Mouse (Mus musculus): Measurements from ENCODE around the gene Cort. TPM values are rescaled to one million over a fixed set of nuclear protein-coding genes. Genes with fewer than 3 reads are reported as not detected.
A peak's percentile ranks its signal among the peaks of the same experiment; 100 is the strongest.

The Cort gene
- polyA plus RNA-seq, 1 experiment from 2014 or later, result 0.53 TPM

DNA sequence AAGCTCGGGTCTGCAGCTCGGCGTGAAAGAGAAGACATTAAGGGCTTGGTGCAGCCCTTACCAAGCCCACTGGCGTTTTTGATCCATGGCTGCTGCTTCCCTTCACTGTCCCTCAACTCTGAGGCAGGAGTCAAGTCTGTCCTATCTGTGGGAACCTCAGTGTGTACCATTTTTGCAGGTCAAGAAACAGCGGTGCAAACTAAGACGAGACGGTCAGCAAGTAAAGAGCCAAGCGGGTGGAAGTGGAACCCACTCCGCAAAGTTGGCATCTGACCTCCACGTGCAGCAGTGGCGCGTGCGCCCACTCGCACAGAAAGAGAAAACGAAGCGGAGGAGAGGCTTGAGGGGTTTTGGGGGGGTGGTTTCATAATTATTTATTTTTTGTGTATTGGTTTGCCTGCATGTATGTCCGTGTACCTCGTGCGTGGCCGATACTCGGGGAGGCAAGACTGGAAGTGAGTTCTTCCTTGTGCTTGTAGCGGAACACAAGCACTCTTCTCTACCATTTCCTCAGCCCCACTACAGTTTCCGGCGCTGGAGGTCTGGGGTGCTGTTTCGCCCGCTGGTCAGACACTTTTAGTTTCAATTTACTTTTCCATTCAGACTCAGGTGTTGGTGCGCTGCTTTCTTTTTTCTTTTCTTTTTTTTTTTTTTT, 40.5 kb upstream of the Cort start:
- Histone ChIP-seq H3K4me1 (ENCODE audit: control insufficient read depth, insufficient read depth, low read length) (no peaks in the 10 kb centered on the region), H3K4me2 (ENCODE audit: low read depth, low read length) (peak overlapping the region; percentile 73), H3K4me3 (ENCODE audit: low read depth, low read length) (peak overlapping the region; percentile 88), H3K36me3 (ENCODE audit: control insufficient read depth, insufficient read depth, low read length) (peaks cover 26% of the 10 kb centered on the region), H3K9ac (ENCODE audit: low read depth, low read length) (peak overlapping the region; percentile 85), H3K27ac (replicated peaks; ENCODE audit: low read depth, low read length) (peak overlapping the region; percentile 76), H3K9me3 (ENCODE audit: control insufficient read depth, low read length) (no peaks in the 10 kb centered on the region), H3K27me3 (replicated peaks; ENCODE audit: control insufficient read depth, insufficient read depth, low read length) (no peaks in the 10 kb centered on the region)
- DNase-seq (ENCODE audit: low spot score) (no peak), ATAC-seq (ENCODE audit: low read depth) (peak; percentile 35)
- 0% methylated on average over 27 of the region's 27 CpGs for WGBS

DNA sequence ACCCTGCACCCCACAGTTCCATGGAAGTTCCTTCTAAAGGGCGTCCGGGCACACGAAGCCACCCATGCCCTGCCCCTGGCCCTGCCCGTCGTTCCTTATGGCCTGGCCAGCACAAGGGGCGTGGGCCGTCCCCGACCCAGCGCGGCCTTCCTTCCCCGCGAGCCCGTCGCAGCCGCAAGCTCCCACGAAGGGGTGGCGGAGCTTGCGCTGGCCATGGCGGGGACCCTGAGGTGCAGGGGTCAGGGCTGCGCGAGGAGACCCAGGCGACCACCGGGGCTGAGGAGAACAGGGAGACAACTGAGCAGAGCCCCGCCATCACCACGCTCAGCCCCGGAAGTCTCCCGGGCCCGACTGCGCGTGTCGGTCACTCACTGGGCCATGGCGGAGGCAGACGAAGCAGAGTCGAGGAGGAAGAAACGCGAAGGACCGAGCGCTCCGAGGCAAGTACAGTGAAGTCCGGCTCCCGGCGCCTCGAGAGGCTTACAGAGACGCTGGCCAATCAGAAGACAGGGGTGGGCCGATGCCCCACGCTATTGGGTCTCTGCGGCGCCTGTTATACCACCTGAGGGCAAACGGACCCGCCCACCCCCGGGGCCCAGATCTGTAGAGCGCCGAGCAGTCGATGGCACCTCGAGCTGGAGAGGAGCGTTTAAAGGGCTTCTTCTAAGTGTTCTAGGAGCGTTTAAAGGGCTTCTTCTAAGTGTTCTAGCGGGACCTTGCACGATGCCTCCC, 39.8 kb upstream of the Cort start, which contains the start of gene Pgd:
Gene Pgd (minus strand): TSS at position 557 of the 732 bp plus-strand sequence.
- Histone ChIP-seq H3K4me3 (ENCODE audit: low read depth, low read length) (peak within 1 kb of the TSS; percentile 88), H3K9ac (ENCODE audit: low read depth, low read length) (peak within 1 kb of the TSS; percentile 85), H3K27me3 (replicated peaks; ENCODE audit: control insufficient read depth, insufficient read depth, low read length) (no peaks in the 10 kb centered on the region), H3K36me3 (ENCODE audit: control insufficient read depth, insufficient read depth, low read length) (peaks cover 32% of the 10 kb centered on the region), H3K4me1 (ENCODE audit: control insufficient read depth, insufficient read depth, low read length) (no peaks in the 10 kb centered on the region), H3K9me3 (ENCODE audit: control insufficient read depth, low read length) (no peaks in the 10 kb centered on the region), H3K27ac (replicated peaks; ENCODE audit: low read depth, low read length) (peak within 1 kb of the TSS; percentile 80), H3K4me2 (ENCODE audit: low read depth, low read length) (peak within 1 kb of the TSS; percentile 73)
- ATAC-seq (ENCODE audit: low read depth), result peak; percentile 99
- peak; percentile 99 for DNase-seq (ENCODE audit: low spot score)
- 0% methylated on average over 27 of the region's 59 CpGs for WGBS

DNA sequence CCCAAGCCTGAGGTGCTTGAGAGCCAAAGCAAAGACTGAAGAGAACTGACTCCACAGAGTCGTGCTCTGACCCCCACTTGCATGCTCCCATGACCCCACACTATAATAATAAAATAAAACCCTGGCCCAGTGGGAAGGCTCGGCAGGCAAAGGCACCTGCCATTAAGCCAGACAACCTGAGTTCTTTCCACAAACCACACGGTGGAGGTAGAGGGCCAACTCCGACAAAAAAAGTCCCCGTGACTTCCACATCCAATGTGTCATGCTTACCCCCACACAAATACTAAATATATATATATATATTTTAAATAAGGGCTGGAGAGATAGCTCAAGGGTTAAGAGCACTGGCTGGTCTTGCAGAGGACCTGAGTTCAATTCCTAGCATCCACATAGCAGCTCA, 37.6 kb upstream of the Cort start:
- WGBS, result 55% methylated on average over 5 of the region's 5 CpGs
- H3K9ac ChIP-seq (ENCODE audit: low read depth, low read length), result no peak overlapping the region

DNA sequence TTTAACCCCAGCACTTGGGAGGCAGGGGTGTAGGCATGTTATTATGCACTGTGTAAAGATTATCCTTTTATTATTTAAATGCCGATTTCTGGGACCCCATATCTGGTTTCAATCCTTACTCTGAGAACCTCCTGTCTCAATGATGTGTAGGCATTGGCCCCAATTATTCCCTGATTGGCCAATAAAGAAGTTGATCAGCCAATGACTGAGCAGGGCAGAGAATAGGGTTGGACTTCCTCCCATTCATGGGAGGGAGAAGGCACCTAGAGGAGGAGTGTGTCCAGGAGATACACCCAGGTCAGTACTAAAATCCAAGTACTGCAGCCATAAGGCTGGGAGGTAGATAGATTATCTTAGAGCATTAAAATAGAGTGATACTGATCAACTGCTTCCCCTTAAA, 36.6 kb upstream of the Cort start:
- Histone ChIP-seq H3K9ac (ENCODE audit: low read depth, low read length) (no peak overlapping the region), H3K36me3 (ENCODE audit: control insufficient read depth, insufficient read depth, low read length) (peaks cover 62% of the 10 kb centered on the region), H3K27ac (replicated peaks; ENCODE audit: low read depth, low read length) (no peak overlapping the region), H3K9me3 (ENCODE audit: control insufficient read depth, low read length) (no peaks in the 10 kb centered on the region), H3K4me3 (ENCODE audit: low read depth, low read length) (no peak overlapping the region), H3K4me1 (ENCODE audit: control insufficient read depth, insufficient read depth, low read length) (no peaks in the 10 kb centered on the region), H3K27me3 (replicated peaks; ENCODE audit: control insufficient read depth, insufficient read depth, low read length) (no peaks in the 10 kb centered on the region), H3K4me2 (ENCODE audit: low read depth, low read length) (no peak overlapping the region)
- ATAC-seq (ENCODE audit: low read depth), result no peak
- no peak for DNase-seq (ENCODE audit: low spot score)
- 43% methylated on average over 1 of the region's 1 CpGs for WGBS

More for the DNA sequence above, 37.6 kb upstream of the Cort start:
- Histone ChIP-seq H3K27ac (replicated peaks; ENCODE audit: low read depth, low read length) (no peak overlapping the region), H3K36me3 (ENCODE audit: control insufficient read depth, insufficient read depth, low read length) (peaks cover 53% of the 10 kb centered on the region), H3K9me3 (ENCODE audit: control insufficient read depth, low read length) (no peaks in the 10 kb centered on the region), H3K4me1 (ENCODE audit: control insufficient read depth, insufficient read depth, low read length) (no peaks in the 10 kb centered on the region), H3K4me3 (ENCODE audit: low read depth, low read length) (no peak overlapping the region), H3K27me3 (replicated peaks; ENCODE audit: control insufficient read depth, insufficient read depth, low read length) (no peaks in the 10 kb centered on the region), H3K4me2 (ENCODE audit: low read depth, low read length) (no peak overlapping the region)
- DNase-seq (ENCODE audit: low spot score) (no peak), ATAC-seq (ENCODE audit: low read depth) (no peak)

DNA sequence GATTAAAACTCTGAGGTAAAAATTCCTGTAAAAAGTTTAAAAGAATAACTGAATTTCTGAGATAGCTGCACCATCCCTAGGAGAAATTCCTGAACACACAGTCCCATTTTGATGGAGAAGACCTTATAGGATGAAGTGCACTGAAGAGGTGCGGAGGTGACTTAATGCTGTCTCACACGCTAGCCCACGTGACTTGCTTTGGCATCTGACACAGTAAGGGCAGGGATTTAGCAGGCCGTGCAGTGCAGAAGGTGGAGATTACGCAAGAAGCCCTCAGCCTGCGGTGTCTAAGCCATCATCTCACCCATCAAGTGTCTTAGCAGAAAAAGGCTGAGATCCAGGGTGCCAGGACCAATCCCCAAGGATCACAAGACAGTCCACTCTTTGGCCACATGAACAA, 34.6 kb upstream of the Cort start:
- peaks cover 82% of the 10 kb centered on the region for H3K36me3 ChIP-seq (ENCODE audit: control insufficient read depth, insufficient read depth, low read length)
- 94% methylated on average over 6 of the region's 6 CpGs for WGBS

DNA sequence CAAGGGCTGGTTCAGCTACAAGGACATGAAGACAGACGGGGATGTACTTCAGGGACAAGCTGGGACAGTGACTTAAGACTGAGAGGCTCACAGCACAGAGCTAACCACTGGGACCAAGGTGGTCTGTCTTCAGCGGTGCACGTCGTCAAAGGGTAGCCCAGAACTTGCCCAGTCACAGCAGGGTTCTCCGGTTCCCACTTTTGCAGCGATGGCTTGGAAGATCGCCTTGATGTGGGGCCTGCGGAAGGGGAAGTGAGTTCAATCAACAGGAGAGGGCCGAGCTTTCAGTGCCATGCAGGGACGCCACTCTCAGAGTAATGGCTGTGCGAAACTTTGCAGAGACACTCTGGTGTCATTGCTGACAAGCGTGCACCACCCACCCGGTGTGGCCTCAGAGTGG, 33.3 kb upstream of the Cort start:
- ATAC-seq (ENCODE audit: low read depth) (no peak), DNase-seq (ENCODE audit: low spot score) (no peak)
- Histone ChIP-seq H3K36me3 (ENCODE audit: control insufficient read depth, insufficient read depth, low read length) (peaks cover 95% of the 10 kb centered on the region), H3K4me3 (ENCODE audit: low read depth, low read length) (no peak overlapping the region), H3K27ac (replicated peaks; ENCODE audit: low read depth, low read length) (no peak overlapping the region), H3K9ac (ENCODE audit: low read depth, low read length) (no peak overlapping the region), H3K4me1 (ENCODE audit: control insufficient read depth, insufficient read depth, low read length) (no peaks in the 10 kb centered on the region), H3K27me3 (replicated peaks; ENCODE audit: control insufficient read depth, insufficient read depth, low read length) (no peaks in the 10 kb centered on the region), H3K4me2 (ENCODE audit: low read depth, low read length) (no peak overlapping the region), H3K9me3 (ENCODE audit: control insufficient read depth, low read length) (no peaks in the 10 kb centered on the region)
- WGBS, result 86% methylated on average over 13 of the region's 13 CpGs

More for the DNA sequence above, 34.6 kb upstream of the Cort start:
- H3K4me1 ChIP-seq (ENCODE audit: control insufficient read depth, insufficient read depth, low read length), result no peaks in the 10 kb centered on the region
- H3K4me3 ChIP-seq (ENCODE audit: low read depth, low read length), result no peak overlapping the region
- H3K9ac ChIP-seq (ENCODE audit: low read depth, low read length), result no peak overlapping the region
- no peak overlapping the region for H3K27ac ChIP-seq (replicated peaks; ENCODE audit: low read depth, low read length)
- DNase-seq (ENCODE audit: low spot score) (no peak), ATAC-seq (ENCODE audit: low read depth) (no peak)
- no peaks in the 10 kb centered on the region for H3K27me3 ChIP-seq (replicated peaks; ENCODE audit: control insufficient read depth, insufficient read depth, low read length)
- H3K9me3 ChIP-seq (ENCODE audit: control insufficient read depth, low read length), result no peaks in the 10 kb centered on the region
- no peak overlapping the region for H3K4me2 ChIP-seq (ENCODE audit: low read depth, low read length)

DNA sequence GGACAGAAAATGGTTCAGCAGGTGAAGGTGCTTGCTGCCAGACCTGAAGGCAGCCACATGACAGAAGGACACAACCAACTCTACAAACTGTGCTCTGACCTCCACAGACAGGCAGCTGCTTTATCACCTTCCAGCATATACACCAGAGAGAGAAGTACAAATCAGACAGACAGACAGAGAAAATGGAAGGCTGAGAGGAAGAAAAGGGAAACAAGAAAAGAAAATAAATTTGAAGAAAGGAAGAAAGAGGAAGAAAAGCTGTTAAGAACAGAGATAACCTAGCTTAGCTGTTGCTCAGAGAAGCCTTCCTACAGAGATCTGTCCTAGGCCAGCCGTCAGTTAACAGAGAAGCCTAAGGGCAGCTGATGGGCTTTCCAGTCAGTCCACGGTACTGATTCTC, 32.6 kb upstream of the Cort start:
- Histone ChIP-seq H3K4me2 (ENCODE audit: low read depth, low read length) (no peak overlapping the region), H3K27ac (replicated peaks; ENCODE audit: low read depth, low read length) (no peak overlapping the region), H3K36me3 (ENCODE audit: control insufficient read depth, insufficient read depth, low read length) (peaks cover 97% of the 10 kb centered on the region), H3K9me3 (ENCODE audit: control insufficient read depth, low read length) (no peaks in the 10 kb centered on the region), H3K9ac (ENCODE audit: low read depth, low read length) (no peak overlapping the region), H3K27me3 (replicated peaks; ENCODE audit: control insufficient read depth, insufficient read depth, low read length) (no peaks in the 10 kb centered on the region), H3K4me3 (ENCODE audit: low read depth, low read length) (no peak overlapping the region), H3K4me1 (ENCODE audit: control insufficient read depth, insufficient read depth, low read length) (no peaks in the 10 kb centered on the region)
- DNase-seq (ENCODE audit: low spot score), result no peak
- ATAC-seq (ENCODE audit: low read depth), result no peak
- 90% methylated on average over 2 of the region's 2 CpGs for WGBS

DNA sequence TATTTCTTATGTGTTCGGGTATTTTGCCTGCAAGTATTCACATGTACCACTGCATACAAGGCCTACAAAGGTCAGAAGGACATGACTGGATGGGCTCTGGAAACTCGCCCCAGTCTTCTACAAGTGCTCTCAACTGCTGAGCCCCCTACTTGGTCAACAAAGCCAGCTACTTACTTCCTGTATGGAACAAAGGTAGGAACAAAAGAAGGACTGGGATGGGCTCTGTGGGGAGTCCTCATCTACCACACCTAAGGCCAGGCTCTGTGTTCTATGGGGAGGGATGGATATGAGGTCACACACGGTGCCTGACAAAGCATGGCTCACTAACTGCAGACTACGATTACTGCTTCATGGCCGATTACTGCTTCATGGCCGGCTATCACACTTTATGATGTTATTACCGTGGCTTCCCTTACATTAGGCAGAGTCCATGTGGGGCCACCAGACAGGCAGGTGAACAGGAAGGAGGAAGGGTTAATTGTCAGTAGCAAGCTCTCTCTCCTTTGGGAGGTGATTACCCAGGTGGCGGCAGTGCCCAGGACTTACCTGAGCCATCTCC, 30.9 kb upstream of the Cort start:
- H3K9ac ChIP-seq (ENCODE audit: low read depth, low read length), result no peak overlapping the region

More for the DNA sequence above, 30.9 kb upstream of the Cort start:
- Histone ChIP-seq H3K9me3 (ENCODE audit: control insufficient read depth, low read length) (no peaks in the 10 kb centered on the region), H3K4me1 (ENCODE audit: control insufficient read depth, insufficient read depth, low read length) (no peaks in the 10 kb centered on the region), H3K4me3 (ENCODE audit: low read depth, low read length) (no peak overlapping the region), H3K4me2 (ENCODE audit: low read depth, low read length) (no peak overlapping the region), H3K36me3 (ENCODE audit: control insufficient read depth, insufficient read depth, low read length) (peaks cover 97% of the 10 kb centered on the region), H3K27me3 (replicated peaks; ENCODE audit: control insufficient read depth, insufficient read depth, low read length) (no peaks in the 10 kb centered on the region), H3K27ac (replicated peaks; ENCODE audit: low read depth, low read length) (no peak overlapping the region)
- ATAC-seq (ENCODE audit: low read depth) (no peak), DNase-seq (ENCODE audit: low spot score) (no peak)
- 89% methylated on average over 8 of the region's 8 CpGs for WGBS

All from embryonic facial prominence, embryonic 14.5 days (tissue).